Mouse (Mus musculus): ENCODE measurements around the gene Sipa1. TPM values are rescaled to one million over a fixed set of nuclear protein-coding genes. Genes with fewer than 3 reads are reported as not detected.

Gene Sipa1
- polyA plus RNA-seq, 1 experiment from 2014 or later = 39.8 TPM

DNA sequence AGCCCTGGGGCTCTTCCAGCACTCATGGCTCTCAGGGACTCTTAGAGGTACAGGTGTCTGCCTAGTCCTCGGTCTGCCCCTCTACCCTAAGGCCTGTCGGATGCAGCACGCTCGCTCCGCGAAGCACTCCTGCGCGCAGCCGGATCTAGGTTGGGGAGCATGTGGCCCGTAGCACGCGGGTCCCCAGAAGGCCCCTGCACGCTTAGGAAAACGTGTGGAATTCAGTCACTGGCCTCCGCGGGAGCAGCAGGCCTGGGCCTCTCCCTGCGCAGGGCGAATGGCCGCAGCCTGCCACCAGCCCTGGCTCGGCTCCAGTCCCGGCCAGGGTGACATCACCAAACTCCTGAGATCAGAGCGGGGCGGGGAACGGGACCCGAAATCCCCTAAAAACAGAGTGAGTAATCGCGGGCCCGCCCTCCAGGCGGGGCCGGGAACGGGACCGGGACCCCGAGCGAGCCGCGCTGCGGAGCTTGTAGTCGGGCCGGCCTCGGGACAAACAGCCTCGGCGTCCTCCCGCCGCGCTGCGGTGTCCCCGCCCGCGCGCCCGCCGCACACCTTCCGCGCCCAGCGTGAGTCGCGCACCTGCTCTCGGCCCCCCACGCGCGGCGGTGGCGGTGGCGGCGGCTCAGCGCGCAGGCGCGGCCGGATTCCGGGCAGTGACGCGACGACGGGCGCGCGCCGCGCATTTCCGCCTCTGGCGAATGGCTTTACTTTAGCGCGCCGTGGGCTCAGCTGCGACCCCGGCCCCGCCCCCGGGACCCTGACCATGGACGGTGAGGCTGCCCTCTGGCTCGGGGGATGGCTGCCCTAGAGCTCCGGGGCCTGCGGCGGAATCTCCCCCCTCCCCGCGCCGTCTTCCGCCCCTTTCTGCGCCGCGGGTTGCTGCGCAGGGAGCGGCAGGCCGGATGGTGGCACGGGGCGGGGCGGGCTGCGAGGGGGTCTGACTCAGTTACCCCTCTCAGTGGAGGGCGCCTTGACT is 26.1 kb downstream of the Sipa1 start, which contains the start of gene Rela:
Rela (plus strand) TSS at position 415 of the 979 bp plus-strand sequence.
- Histone ChIP-seq H3K36me3 (peaks cover 40% of the 10 kb centered on the region), H3K4me2 (peak within 1 kb of the TSS; percentile 93), H3K27me3 (no peaks in the 10 kb centered on the region), H3K9ac (peak within 1 kb of the TSS; percentile 80), H3K4me1 (peaks cover 41% of the 10 kb centered on the region), H3K27ac (peak within 1 kb of the TSS; percentile 93), H3K9me3 (replicated peaks) (no peaks in the 10 kb centered on the region), H3K4me3 (replicated peaks) (peak within 1 kb of the TSS; percentile 89)
- WGBS = under 1% methylated on average over 93 of the region's 109 CpGs
- ATAC-seq (replicated peaks; ENCODE audit: low FRiP score) = peak; percentile 87

DNA sequence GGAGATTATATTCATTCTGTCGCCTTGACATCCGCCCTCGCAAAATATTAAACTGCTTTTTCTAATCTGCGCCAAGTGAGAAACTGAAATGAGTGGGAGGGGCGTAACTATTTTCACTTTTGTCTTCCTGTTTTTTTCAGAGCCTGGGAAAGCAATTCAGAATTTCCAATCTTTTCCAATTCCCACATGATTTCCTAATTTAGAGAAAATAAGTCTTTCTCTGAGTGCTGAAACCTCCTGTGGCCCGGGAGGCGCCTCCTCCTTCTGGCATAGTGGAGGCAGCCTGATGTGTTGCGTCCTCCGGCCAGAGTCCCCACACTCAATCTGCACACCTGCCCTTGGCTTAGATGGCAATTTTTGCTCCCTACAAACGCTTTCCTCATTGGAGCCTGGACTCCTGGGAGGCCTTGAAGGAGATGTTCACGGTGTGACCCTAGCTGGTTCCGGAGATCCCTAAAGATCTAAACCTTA is 26.9 kb downstream of the Sipa1 start:
- Histone ChIP-seq H3K4me2 (peak overlapping the region; percentile 93), H3K27ac (peak overlapping the region; percentile 93), H3K27me3 (no peaks in the 10 kb centered on the region), H3K4me1 (peaks cover 41% of the 10 kb centered on the region), H3K9me3 (replicated peaks) (no peaks in the 10 kb centered on the region), H3K9ac (peak overlapping the region; percentile 80), H3K4me3 (replicated peaks) (peak overlapping the region; percentile 89), H3K36me3 (peaks cover 32% of the 10 kb centered on the region)
- 39% methylated on average over 12 of the region's 12 CpGs for WGBS
- ATAC-seq (replicated peaks; ENCODE audit: low FRiP score) = peak; percentile 20; the same call in 1 of the 2 replicates

DNA sequence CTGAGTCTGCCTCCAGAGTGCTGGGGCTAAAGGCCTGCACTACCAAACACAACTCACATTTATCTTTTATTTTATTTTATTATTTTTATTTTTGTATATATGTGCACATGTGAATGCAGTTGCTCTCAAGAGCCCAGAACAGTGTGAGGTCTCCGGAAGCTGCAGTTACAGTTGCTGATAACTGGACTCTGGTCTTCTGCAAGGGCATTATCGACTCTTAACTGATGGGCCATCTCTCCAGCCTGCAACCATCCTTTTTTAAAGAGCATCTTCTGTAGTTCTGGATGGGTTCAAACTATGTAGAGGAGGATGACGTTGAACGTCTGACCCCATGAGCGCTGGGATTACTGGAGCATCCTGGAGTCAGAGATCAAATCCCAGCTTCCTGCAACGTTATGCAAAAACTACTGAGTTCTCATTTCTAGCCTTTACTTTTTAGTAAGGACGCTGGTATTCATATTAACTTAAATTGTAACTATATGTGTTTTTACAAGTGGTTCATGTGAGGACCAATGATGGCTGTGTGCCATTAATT is 27.4 kb downstream of the Sipa1 start:
- 0 out of 2 replicates have a peak overlapping the region, but pooled peaks have one; percentile 80 for H3K9ac ChIP-seq
- 74% methylated on average over 7 of the region's 7 CpGs for WGBS
- ATAC-seq (replicated peaks; ENCODE audit: low FRiP score) = no peak
- H3K27me3 ChIP-seq = no peaks in the 10 kb centered on the region
- peak overlapping the region; percentile 93 for H3K4me2 ChIP-seq
- H3K9me3 ChIP-seq (replicated peaks) = no peaks in the 10 kb centered on the region
- no peak overlapping the region for H3K4me3 ChIP-seq (replicated peaks)
- H3K4me1 ChIP-seq = peaks cover 41% of the 10 kb centered on the region
- H3K27ac ChIP-seq = 0 out of 2 replicates have a peak overlapping the region, but pooled peaks have one; percentile 3
- H3K36me3 ChIP-seq = peaks cover 27% of the 10 kb centered on the region

DNA sequence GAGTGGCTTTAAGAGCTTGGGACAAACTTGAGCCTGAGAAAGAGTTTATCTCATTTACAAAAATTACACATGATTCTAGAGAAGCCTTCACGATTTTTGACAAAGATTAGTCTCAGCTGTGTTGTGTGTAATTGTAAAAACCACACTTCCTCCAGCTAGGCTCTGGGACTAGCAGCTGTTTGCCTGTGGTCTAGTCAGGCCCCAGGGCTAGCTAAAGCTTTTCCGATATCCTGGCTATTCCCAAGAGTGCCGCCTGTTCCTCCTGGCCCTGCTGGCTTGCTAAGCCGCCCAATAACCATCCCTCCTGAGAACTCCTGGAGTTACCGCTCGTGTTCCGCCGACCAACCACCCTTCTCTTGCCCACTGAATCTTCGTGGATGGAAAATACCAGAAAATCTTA is 31.4 kb downstream of the Sipa1 start:
- 78% methylated on average over 9 of the region's 9 CpGs for WGBS
- no peak overlapping the region for H3K27ac ChIP-seq
- H3K4me2 ChIP-seq = no peak overlapping the region
- H3K36me3 ChIP-seq = no peaks in the 10 kb centered on the region
- no peak overlapping the region for H3K9ac ChIP-seq
- no peak for ATAC-seq (replicated peaks; ENCODE audit: low FRiP score)
- H3K4me3 ChIP-seq (replicated peaks) = no peak overlapping the region
- peaks cover 13% of the 10 kb centered on the region for H3K4me1 ChIP-seq
- H3K9me3 ChIP-seq (replicated peaks) = no peaks in the 10 kb centered on the region
- H3K27me3 ChIP-seq = no peaks in the 10 kb centered on the region

DNA sequence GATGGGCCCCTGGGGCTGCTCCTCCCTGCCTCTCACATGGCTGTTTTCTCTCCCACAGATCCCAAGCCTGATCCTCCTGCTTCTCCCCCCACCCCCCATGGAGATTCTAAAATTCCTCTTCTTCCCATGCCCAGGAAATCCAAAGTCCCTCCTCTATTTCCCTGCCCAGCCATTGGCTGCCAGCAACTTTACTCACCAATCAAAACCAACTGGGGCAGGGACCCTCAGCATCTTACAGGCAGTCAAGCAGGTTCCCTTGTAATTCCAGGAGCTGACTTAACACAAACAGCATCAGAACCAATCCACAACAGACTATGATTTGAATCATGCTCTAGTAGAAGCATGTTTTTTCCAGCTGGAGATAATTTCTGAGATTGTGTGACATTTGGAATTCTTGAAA is 33.6 kb downstream of the Sipa1 start:
- Histone ChIP-seq H3K9ac (no peak overlapping the region), H3K9me3 (replicated peaks) (no peaks in the 10 kb centered on the region), H3K4me3 (replicated peaks) (no peak overlapping the region), H3K4me1 (no peaks in the 10 kb centered on the region), H3K4me2 (no peak overlapping the region), H3K27ac (no peak overlapping the region), H3K27me3 (no peaks in the 10 kb centered on the region), H3K36me3 (no peaks in the 10 kb centered on the region)
- ATAC-seq (replicated peaks; ENCODE audit: low FRiP score) = no peak

DNA sequence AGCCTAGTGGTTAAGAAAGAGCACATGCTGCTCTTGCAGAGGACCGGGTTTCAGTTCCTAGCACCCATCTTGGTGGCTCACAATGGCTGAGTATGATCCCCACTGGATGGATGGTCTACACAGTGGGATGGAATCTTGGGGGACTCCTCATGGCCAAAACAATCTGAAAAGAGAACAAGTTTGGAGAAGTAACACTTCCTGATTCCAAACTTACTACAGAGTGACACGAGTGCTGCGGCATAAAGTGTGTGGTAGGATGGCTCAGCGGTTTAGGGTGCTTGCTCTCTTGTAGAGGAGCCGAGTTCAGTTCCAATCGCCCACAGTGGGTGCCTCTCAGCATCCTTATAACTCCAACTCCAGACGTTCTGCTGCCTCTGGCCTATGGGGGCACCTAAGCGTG is 38.2 kb downstream of the Sipa1 start:
- WGBS = 87% methylated on average over 8 of the region's 8 CpGs
- Histone ChIP-seq H3K4me3 (replicated peaks) (no peak overlapping the region), H3K9ac (no peak overlapping the region), H3K4me1 (no peaks in the 10 kb centered on the region), H3K27ac (no peak overlapping the region), H3K36me3 (no peaks in the 10 kb centered on the region), H3K9me3 (replicated peaks) (no peaks in the 10 kb centered on the region), H3K27me3 (no peaks in the 10 kb centered on the region; the same call in 1 of the 2 replicates), H3K4me2 (no peak overlapping the region)
- no peak for ATAC-seq (replicated peaks; ENCODE audit: low FRiP score)

DNA sequence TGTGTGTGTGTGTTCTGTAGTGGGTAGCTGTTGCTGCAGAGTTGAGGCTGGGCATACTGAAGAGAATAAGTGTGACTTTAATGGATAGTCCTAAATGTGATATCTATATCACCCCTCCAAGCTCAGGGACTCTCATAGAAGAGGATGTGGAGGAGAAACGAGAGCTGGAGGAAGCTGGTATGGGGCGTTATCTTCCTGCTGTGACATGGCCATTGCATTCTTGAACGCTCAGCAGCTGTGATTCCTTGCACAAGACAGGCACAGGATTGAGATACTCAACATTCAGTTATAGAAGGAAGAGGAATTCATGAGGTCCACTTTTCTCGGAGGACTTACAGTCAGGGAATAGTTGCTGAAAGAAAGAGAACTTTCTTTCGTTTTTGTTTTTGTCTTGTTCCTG is 41.6 kb downstream of the Sipa1 start:
- H3K27me3 ChIP-seq = no peaks in the 10 kb centered on the region; the same call in 1 of the 2 replicates
- no peak overlapping the region for H3K9ac ChIP-seq
- no peak overlapping the region for H3K4me3 ChIP-seq (replicated peaks)
- H3K4me2 ChIP-seq = no peak overlapping the region
- 77% methylated on average over 5 of the region's 5 CpGs for WGBS
- H3K36me3 ChIP-seq = no peaks in the 10 kb centered on the region
- no peaks in the 10 kb centered on the region for H3K4me1 ChIP-seq
- ATAC-seq (replicated peaks; ENCODE audit: low FRiP score) = no peak
- no peaks in the 10 kb centered on the region for H3K9me3 ChIP-seq (replicated peaks)
- H3K27ac ChIP-seq = no peak overlapping the region

DNA sequence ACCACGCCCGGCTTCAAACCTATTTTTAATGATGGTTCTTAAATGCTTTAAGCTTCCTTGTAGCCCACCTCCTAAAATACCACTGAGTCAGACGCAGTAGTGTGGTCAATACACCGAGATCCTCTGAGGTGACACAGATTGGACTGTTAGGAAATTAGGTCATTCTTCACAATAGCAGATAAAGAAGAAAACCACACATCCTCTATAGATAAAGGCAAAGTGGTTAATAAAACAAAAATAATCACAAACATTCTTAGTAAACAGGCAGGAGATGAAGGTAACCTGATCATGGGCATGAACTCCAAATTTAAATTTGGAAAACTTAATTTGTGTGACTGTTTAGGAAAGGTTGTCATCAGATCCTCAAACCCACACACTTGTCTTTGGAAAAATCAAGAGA is 43.5 kb downstream of the Sipa1 start:
- no peak overlapping the region for H3K27ac ChIP-seq
- H3K9me3 ChIP-seq (replicated peaks) = no peaks in the 10 kb centered on the region
- H3K4me1 ChIP-seq = no peaks in the 10 kb centered on the region
- WGBS = 86% methylated on average over 4 of the region's 4 CpGs
- no peak overlapping the region for H3K9ac ChIP-seq
- H3K36me3 ChIP-seq = no peaks in the 10 kb centered on the region
- H3K4me3 ChIP-seq (replicated peaks) = no peak overlapping the region
- ATAC-seq (replicated peaks; ENCODE audit: low FRiP score) = no peak
- H3K4me2 ChIP-seq = no peak overlapping the region
- H3K27me3 ChIP-seq = peaks cover under 1% of the 10 kb centered on the region; the same call in 1 of the 2 replicates

DNA sequence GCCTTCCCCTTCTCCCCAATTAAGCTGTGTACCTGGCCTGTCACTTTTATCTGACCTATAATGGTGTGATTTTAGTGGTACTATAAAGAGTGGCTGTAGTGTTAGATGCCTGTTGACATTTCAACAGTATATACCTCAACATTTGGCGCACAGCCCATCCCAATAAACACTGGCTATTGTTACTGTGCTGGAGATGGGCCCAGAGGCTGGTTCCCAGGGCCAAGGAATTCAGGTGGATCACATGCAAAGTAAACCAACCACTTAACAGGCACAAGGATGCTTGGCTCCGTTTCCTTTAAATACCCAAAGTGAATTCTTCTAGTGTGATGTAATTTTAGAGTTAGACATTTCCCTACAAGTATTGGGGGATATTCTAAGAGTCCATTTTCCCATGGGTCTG is 48.6 kb downstream of the Sipa1 start:
- WGBS = 72% methylated on average over 2 of the region's 2 CpGs
- H3K9ac ChIP-seq = no peak overlapping the region
- ATAC-seq (replicated peaks; ENCODE audit: low FRiP score) = no peak
- no peaks in the 10 kb centered on the region for H3K36me3 ChIP-seq
- H3K4me3 ChIP-seq (replicated peaks) = no peak overlapping the region
- H3K4me1 ChIP-seq = peaks cover 8% of the 10 kb centered on the region
- no peak overlapping the region for H3K27ac ChIP-seq
- no peak overlapping the region for H3K4me2 ChIP-seq
- H3K9me3 ChIP-seq (replicated peaks) = no peaks in the 10 kb centered on the region
- peaks cover 7% of the 10 kb centered on the region; the same call in 1 of the 2 replicates for H3K27me3 ChIP-seq

DNA sequence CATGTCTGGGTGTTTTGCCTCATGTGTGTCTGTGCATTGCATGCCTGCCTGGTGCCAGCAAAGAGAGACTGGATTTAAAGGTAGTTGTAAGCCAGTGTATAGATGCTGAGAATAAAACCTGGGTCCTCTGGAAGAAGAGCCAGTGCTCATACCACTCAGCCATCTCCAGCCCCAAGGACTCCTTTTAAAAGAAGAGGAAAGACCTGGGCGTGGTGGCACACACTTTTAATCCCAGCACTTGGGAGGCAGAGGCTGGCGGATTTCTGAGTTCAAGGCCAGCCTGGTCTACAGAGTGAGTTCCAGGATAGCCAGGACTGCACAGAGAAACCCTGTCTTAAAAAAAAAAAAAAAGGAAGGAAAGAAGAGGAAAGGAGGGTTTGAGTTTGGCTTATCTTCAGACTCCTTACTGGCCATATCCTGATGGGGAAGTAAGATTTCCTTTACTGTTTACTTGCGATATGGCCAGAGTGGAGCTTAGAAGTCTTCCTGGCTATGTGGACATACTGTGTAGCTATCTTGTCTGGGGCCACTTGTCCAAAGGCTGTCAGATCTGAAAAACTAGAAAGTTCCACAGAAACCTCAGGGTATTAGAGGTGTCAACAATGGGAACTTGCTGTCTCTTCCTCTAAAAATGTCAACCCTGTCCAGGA is 50.6 kb downstream of the Sipa1 start:
- 82% methylated on average over 3 of the region's 3 CpGs for WGBS
- Histone ChIP-seq H3K4me2 (no peak overlapping the region), H3K4me1 (peaks cover 24% of the 10 kb centered on the region), H3K36me3 (peaks cover 12% of the 10 kb centered on the region), H3K4me3 (replicated peaks) (no peak overlapping the region), H3K9me3 (replicated peaks) (no peaks in the 10 kb centered on the region), H3K9ac (no peak overlapping the region), H3K27me3 (peaks cover 7% of the 10 kb centered on the region; the same call in 1 of the 2 replicates), H3K27ac (no peak overlapping the region)
- ATAC-seq (replicated peaks; ENCODE audit: low FRiP score) = no peak

DNA sequence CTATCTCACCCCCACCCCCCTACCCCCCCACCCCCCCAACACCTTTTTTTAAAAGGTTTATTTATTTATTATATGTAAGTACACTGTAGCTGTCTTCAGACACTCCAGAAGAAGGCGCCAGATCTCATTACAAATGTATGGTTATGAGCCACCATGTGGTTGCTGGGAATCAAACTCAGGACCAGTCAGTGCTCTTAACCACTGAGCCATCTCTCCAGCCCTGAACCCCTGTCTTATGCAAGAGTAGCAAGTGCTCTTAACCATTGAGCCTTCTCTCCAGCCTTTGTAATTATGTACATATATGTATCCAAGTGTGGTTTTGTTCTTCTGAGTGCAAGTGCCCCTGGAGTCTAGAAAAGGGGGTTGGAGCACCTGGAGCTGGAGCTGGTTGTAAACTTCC is 51.5 kb downstream of the Sipa1 start:
- peaks cover 7% of the 10 kb centered on the region; the same call in 1 of the 2 replicates for H3K27me3 ChIP-seq
- 79% methylated on average over 1 of the region's 1 CpGs for WGBS
- no peak overlapping the region for H3K9ac ChIP-seq
- no peak for ATAC-seq (replicated peaks; ENCODE audit: low FRiP score)
- H3K4me3 ChIP-seq (replicated peaks) = no peak overlapping the region
- H3K4me2 ChIP-seq = no peak overlapping the region
- H3K27ac ChIP-seq = no peak overlapping the region
- peaks cover 21% of the 10 kb centered on the region for H3K36me3 ChIP-seq
- peaks cover 25% of the 10 kb centered on the region for H3K4me1 ChIP-seq
- no peaks in the 10 kb centered on the region for H3K9me3 ChIP-seq (replicated peaks)

Measured in kidney, embryonic 15.5 days (tissue).